Mouse (Mus musculus): ENCODE measurements around the gene Il1rapl1.

Il1rapl1 gene

GRCm38 (mm10) chrX:88115609-88116073 lies at the start of gene Il1rapl1:
Gene Il1rapl1 (minus strand): TSS chrX:88115645.
- no peak for DNase-seq (ENCODE audit: low spot score)

- no peak for DNase-seq (ENCODE audit: low spot score)
Observed at GRCm38 (mm10) chrX:88158037-88158436, 42.6 kb upstream of the Il1rapl1 start.

GRCm38 (mm10) chrX:88125612-88126011 lies 10.2 kb upstream of the Il1rapl1 start:
- DNase-seq (ENCODE audit: low spot score), result no peak

- DNase-seq (ENCODE audit: low spot score), result no peak
Observed at GRCm38 (mm10) chrX:88120070-88120469, 4.6 kb upstream of the Il1rapl1 start.

GRCm38 (mm10) chrX:88117858-88118257 lies 2.4 kb upstream of the Il1rapl1 start:
- DNase-seq (ENCODE audit: low spot score), result no peak

- DNase-seq (ENCODE audit: low spot score), result no peak
Observed at GRCm38 (mm10) chrX:88116326-88116725, 881 bp upstream of the Il1rapl1 start.

- DNase-seq (ENCODE audit: low spot score), result no peak
Observed at GRCm38 (mm10) chrX:88113561-88113960, 1.9 kb downstream of the Il1rapl1 start.

- no peak for DNase-seq (ENCODE audit: low spot score)
Observed at GRCm38 (mm10) chrX:88112254-88112653, 3.2 kb downstream of the Il1rapl1 start.

GRCm38 (mm10) chrX:88109733-88110132 lies 5.7 kb downstream of the Il1rapl1 start:
- DNase-seq (ENCODE audit: low spot score), result no peak

- DNase-seq (ENCODE audit: low spot score), result no peak
Observed at GRCm38 (mm10) chrX:88093936-88094569, 21.4 kb downstream of the Il1rapl1 start.

GRCm38 (mm10) chrX:88089873-88090272 lies 25.6 kb downstream of the Il1rapl1 start:
- no peak for DNase-seq (ENCODE audit: low spot score)

GRCm38 (mm10) chrX:88072741-88073419 lies 42.6 kb downstream of the Il1rapl1 start:
- no peak for DNase-seq (ENCODE audit: low spot score)

GRCm38 (mm10) chrX:88070368-88070767 lies 45.1 kb downstream of the Il1rapl1 start:
- no peak for DNase-seq (ENCODE audit: low spot score)

- DNase-seq (ENCODE audit: low spot score), result no peak
Observed at GRCm38 (mm10) chrX:88043556-88043955, 71.9 kb downstream of the Il1rapl1 start.

GRCm38 (mm10) chrX:88038984-88039383 lies 76.5 kb downstream of the Il1rapl1 start:
- no peak for DNase-seq (ENCODE audit: low spot score)

- no peak for DNase-seq (ENCODE audit: low spot score)
Observed at GRCm38 (mm10) chrX:87897172-87897571, 218.3 kb downstream of the Il1rapl1 start.

- no peak for DNase-seq (ENCODE audit: low spot score)
Observed at GRCm38 (mm10) chrX:87891916-87892315, 223.5 kb downstream of the Il1rapl1 start.

GRCm38 (mm10) chrX:87854107-87854506 lies 261.3 kb downstream of the Il1rapl1 start:
- no peak for DNase-seq (ENCODE audit: low spot score)

- no peak for DNase-seq (ENCODE audit: low spot score)
Observed at GRCm38 (mm10) chrX:87813884-87814283, 301.6 kb downstream of the Il1rapl1 start.

GRCm38 (mm10) chrX:87807717-87808116 lies 307.7 kb downstream of the Il1rapl1 start:
- no peak for DNase-seq (ENCODE audit: low spot score)

GRCm38 (mm10) chrX:87793011-87793410 lies 322.4 kb downstream of the Il1rapl1 start:
- no peak for DNase-seq (ENCODE audit: low spot score)

- no peak for DNase-seq (ENCODE audit: low spot score)
Observed at GRCm38 (mm10) chrX:87710589-87710988, 404.9 kb downstream of the Il1rapl1 start.

- no peak for DNase-seq (ENCODE audit: low spot score)
Observed at GRCm38 (mm10) chrX:87663856-87664255, 451.6 kb downstream of the Il1rapl1 start.

- DNase-seq (ENCODE audit: low spot score), result no peak
Observed at GRCm38 (mm10) chrX:87655644-87656043, 459.8 kb downstream of the Il1rapl1 start.

Measured in spleen, adult 12 weeks (tissue).